Mouse (Mus musculus): ENCODE data around the gene Gpr55.

The Gpr55 gene

DNA sequence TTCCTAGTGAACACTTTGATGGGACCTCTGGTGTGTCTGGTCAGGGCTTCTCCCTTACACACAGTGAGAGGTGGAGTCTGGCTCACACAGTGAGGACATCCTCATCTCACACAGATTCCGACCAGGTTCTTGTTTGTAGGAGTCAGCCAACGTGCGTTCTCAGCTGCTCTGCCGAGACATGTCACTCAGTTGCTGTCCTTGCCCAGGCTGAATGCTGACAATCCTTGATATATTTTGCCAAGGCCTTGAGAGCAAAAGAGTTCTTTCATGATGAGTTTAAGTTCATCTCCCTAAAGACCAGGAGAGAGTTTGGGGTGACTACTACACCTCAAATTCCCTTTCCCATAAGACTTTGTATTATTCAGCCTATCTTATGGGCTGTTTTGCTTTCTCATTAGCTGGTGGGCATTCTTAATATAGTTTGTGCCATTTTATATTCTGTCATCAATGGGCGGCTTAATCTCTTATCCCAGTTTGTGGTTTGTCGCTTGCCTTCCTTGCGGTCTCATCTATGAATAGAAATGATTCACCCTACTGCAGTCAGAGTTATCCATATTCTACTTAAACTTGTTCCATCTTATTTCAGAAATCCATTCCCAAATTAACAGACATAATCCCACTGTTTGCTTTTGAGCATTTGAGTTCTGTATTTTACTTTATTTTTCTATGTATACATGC, 47.6 kb downstream of the Gpr55 start:
- no peak for DNase-seq

DNA sequence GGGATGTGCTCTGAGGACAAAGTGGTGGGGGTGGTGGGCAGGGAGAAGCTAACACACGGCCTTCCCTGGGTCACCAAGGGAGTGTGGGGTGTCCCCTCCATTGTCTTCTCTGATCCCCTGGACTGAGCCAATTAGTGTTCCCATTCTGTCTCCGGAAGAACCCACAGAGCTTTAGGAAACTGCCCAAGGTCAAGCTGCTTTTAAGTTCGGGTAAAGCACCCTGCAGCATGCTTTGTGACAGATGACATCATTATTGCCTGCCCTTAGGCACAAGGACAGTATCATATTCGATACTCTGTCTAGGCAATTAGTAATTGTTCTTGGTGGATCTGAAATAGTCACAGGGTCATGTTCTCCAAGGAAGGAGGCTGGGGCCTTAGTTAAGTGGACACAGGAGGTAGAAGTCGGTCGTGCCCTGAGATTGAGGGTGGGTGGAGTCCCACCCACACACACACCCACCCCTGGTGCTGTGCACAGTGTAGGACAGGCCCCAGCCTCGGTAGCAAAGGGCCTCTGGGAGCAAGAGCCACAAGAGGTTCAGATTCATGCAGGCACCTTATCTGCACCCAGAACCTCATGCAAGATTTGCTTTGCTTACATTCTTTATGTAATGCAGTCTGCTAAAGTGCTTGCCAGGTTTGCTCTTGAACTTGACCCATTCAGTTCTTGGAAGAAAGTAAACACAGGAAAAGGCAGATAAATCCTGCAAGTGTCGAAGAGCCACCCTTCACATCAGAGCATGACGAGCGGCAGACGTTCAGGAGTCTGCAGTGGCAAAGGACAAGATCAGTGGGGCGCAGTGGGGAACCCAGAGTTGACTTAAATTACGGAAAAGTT, 51.8 kb downstream of the Gpr55 start:
- no peak for DNase-seq

DNA sequence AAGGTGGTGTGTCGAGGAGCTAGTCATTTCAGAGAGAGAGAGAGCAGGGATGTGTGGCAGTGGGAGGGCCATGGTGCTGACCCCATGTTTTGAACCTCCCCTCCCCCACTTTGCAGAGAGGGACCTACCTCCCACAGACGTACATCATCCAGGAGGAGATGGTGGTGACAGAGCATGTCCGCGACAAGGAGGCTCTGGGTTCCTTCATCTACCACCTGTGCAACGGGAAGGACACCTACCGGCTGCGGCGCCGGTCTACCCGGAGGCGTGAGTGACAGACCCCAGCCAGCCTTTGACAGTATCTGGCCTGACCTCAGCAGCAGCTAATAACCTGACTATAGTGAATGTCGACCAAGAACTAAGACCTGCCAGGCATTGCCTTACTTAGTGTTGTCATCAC, 53.9 kb downstream of the Gpr55 start:
- no peak for DNase-seq

DNA sequence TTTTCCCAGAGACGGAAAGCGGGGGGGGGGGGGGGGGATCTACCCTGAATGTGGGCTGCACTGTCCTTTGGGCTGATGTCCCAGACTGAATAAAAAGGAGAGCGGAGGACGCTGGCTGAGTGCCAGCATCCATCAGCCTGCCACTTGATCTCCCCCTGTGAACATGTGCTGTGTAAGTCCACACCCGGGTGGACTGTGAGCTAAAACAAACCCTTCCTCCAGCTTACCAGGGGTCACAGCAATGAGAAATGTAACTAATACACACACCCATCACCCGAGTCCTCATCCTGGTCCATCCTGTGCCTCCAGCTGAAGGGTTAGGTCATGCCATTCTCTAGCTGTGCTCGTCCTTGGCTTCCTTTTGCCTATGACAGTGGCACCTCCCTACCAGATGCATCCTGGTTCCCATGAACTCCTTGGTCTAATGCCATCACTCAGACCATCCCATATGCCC, 58.7 kb downstream of the Gpr55 start:
- DNase-seq, result no peak

DNA sequence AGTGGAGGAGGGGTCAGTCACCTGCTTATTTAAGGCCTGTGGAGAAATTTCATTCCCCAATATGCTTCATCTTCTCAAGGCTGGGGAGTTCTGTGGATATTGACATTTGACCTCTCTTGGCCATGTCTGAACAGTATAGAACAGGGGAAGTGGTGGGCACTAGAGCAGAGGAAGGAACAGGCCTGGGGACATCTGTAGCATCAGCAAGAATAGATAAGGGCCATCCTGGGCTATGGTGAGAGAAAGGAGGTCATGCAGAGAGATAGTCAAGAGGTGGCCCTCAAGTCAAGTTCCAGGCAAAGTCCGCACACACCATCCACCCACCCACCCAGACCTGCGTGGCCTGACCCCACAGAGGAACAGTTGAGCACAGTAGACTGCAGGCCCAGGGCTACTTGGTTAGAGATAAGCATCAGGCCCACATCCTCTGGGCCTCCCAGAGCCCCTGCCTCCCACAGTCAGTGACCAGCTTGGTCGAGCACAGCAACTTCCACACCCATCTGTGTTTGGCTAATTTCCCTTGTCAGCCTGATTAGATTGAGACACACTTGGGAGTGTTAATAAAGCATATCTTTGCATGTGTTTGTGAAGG, 59.2 kb downstream of the Gpr55 start:
- no peak for DNase-seq

DNA sequence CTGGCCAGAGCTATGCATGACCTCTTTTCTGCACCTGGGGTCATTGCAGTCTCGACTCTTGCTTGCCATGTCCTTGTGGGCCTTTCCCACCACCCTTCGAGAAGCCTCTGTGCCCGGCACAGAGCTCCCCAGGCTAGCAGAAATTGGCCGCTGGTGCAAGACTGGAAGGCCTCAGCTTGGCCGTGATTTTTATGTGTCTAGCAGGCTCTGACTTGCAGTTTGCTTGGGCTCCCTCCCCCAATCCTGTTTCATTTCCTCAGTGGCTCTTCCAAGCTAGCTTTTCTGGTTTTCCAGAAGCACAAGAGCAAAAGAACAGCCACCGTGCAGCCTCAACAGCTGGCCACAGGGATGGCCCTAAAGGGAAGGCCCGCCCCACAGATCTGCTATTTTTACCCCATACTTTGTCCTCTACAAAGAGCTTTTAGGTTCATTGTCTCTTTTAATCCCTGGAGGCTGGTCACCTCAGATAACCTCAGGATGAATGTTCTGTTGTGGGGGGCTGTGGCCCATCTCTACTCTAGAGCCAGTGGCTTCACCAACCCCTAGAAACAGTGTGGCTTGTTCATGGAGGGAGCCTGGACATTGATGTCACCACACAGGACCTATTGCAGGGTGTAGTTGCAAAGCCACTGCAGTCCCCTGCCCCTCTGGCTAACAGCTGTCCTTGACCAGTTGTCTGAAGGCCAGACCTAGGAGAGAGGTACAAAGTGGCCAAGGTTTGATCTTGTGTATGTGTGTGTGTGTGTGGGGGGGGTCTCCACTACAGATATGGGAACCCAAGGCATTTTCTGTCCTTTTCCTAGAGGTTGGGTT, 60.1 kb downstream of the Gpr55 start:
- DNase-seq, result no peak

DNA sequence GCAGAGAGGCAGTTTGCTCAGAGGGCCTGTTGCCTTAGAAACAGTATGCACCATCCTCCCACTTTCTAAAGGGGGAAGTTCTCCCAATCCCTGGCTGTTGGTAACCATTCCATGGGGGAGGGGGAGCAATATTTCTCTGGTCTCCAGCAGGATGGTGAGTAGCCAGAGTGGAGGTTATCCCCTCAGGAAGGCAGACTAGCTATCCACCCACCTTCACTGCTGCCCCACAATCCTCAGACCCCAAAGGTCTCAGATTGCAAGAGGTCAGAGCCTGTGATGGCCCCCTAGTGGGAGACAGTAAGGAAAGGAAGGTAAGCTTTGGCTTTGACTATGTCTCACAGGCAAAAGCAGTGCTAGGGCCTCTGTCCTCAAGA, 61.4 kb downstream of the Gpr55 start:
- DNase-seq, result no peak

DNA sequence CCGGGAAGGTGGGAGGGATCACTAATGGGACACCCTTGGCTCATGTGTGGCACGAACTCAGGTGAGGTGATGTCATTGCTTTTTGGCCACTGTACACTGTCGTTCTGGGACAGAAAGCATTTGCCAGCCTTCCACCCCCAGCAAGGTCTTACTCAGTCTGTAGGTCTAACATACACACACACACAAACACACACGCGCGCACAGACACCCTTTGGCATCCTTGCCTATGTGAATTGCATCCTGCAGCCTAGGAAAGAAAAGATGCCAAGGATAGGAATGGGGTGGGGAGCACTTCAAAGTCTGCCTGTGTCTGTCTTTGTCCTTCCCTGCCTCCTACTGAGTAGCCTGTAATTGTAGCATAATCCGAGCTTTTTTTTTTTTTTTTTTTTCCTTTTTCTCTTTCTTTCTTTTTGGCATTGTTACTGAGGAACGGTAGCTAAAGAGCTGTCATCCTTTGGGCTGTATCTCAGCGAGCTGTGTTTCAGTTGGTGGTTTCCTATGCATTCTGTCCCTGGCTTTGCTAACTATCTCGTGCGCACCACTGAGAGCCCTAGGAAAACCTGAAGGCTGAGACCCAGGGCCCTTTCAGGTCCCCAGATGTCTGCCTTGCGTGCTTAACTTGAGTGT, 61.9 kb downstream of the Gpr55 start:
- no peak for DNase-seq

DNA sequence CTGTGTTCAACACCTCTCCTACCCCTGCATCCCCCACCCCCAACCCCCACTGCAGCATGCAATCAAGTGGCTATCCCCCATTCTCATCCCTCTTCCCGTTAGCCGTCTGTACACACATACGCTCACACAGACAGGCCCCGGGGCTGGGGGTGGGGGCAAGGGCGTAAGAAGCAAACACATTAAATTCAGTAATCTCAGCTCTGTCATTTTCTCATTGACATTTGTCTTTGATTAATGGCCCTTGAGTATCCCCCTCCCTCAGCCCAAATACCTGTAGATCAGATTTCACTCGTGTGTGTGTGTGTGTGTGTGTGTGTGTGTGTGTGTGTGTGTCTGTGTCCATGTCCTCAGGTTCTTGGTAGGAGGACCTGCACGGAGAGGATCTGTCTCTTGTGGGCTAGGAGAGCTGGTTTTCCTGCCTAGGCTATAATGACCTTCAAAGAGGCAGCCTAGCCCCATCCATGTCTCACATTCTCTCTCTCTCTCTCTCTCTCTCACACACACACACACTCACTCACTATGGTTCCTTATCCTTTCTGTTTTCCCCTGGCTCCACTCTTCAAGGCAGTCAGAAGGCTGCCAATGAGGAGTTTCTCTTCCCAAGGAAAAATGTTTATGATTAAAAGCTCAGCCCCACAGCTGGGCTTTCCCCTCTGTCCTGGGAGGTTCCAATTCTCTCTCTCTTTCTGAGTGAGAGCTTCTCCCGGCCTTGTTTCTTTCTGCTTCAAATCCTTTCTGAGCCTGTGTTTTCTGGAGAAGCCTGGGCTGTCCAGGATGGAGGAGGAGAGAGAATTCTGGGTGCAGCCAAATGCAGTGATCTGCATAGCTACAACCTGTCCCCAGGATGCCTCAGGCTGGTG, 62.7 kb downstream of the Gpr55 start:
- no peak for DNase-seq

DNA sequence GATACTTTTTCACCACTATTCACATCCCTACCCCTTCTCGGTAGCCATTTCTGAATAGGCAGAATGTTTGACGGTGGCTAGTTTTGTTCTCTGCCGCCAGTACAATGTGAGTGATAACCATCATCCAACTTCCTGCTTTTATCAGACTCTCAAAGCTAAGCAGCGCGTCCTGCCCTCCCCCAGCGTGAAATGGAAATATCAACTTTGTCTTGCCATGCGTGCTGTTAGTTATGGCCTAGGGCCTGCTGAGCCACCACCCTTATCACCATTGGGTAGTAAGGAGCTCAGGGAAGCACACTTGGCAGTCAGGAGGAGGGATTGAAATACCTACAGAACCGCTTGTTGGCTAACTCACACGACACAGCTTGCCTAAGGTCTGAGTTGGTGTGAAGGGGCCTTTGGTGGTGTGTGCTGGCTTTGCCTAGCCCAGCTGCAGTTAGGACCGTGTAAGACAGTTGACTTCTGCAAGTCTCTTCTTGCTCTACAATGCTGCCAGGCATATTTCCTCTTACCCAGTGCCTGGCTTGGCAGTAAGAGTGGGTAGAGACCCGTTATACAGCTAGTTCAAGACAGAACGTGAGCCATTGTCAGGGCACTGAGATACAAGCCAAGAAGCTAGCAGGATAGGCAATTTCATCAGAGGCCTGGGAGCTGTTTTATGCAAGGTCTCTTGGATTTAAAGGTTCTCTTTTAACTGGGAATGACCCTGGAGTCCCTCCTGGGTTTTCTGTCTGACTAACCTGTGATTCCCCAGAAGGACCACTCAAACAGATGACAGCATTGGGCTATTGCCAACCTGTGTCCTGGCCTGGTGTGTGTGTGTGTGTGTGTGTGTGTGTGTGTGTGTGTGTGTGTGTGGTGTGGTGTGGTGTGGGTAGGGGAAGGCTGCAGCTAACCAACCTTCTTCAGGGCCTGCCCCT, 63.8 kb downstream of the Gpr55 start:
- DNase-seq, result peak; percentile 5 to 16

DNA sequence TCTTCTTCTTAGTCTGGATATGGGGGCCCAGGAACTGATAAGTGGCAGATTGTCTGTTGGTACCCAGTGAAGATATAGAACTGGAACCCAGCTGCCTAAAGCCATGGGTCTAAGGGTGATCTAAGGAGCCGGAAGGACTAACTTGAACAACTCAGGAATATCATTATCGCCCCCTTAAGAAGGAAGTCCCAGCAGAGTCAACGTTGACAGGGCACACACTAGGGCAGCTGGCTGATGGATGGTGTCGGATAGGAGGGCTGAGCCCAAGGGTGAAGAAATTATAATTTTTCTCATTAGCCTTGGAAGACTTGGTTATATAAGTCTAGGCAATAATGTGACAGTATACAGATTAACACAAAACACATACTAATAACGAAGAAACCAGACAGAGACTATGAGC, 64.7 kb downstream of the Gpr55 start:
- DNase-seq, result no peak

DNA sequence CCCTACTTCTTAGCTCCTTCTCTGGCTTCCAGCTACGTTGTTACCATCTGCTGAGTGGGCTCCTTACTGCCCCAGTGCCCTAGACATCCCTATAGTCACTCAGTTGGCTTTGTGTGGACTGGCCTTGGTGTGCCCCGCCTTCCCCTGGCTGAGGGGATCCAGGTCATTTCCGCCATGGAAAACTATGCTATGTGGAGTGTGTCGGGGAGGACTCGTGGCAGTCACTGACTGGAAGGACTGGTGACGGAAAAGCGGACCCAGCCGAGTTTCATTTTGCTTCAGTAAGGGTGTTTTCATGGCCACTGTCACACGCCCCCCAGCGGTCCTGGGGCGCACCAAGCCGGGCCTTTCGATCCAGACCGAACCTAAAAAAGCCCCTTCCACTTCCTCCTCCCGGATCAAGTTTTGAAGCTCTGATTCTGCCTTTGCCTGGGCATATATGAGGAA, 65.4 kb downstream of the Gpr55 start:
- DNase-seq, result peak; percentile 77 to 78

DNA sequence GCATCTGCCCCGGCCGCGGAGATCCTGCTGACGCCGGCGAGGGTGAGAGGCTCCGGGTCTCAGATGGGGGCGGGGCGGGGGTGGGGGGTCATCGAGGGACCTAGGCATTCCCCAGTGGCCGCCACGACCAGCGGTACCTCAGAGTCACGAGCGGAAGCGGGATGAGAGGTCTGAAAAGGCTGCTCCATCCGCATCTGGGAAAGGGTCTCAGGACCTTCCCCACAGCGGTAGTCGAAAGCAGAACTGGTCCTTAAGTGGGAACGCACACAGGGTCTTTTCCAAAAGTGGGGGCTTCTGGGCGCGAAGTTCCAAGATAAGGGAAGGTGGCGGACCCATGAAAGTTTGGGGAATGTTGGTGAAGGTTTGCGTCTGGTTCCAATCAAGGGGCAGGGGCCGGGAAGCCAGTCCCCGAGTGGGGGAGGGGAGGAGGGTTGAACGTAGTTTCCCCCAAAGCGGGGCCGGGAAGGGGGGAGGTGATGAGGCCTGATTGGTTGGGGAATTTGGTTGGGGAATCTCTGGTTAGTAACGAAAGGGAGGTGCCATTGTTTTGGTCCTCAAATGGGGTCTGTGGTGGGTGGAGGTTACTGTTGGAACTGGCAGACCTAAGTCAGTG, 66.0 kb downstream of the Gpr55 start:
- DNase-seq, result peak in 1 of 2 experiments; percentile 30

DNA sequence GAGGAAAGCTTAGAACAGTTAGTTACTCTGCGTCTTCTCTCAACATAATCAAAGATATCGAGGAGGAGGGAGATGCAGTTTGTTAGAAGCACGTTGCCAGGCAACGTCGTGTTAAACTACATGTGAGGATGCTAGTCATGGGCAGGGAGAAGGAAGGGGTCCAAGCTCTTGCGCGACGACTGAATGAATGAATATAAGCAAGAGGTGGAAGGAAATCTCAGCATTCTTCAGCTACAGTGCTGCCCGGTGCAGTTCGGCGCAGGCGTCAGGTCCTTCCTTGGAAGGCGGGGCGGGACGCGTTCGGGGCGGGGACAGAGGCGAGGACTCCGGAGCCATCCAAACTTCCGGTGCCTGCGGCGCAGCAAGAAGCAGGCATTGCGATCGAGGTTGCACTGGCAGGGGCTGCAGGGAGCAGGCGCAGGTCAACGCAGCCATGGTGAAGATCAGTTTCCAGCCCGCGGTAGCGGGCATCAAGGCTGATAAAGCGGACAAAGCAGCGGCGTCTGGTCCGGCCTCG, 66.5 kb downstream of the Gpr55 start, which contains the start of gene Itm2c:
Gene Itm2c (plus strand): TSS at position 51 of the 517 bp plus-strand sequence.
- peak; percentile 67 to 69 for DNase-seq

Measured in B cell, adult 2 months (primary cell).